Mouse (Mus musculus) liver, adult 2 months (tissue): ENCODE measurements around the gene Slc5a4a.

Experiments used
- CTCF ChIP-seq: fragments of 200-500 bp; IDR thresholded peaks from 2 replicates; pipeline ENCODE4 v1.5.1; 2011; ENCODE audit warnings: low read depth, low read length, control low read depth
- POLR2A ChIP-seq: fragments of 200-500 bp; IDR thresholded peaks from 2 replicates; pipeline ENCODE4 v1.6.1; 2011; ENCODE audit warnings: low read length, control low read depth; ENCODE audit not compliant: insufficient read depth; ENCODE audit errors: extremely low read depth

GRCm38 (mm10) chr10:76218240-76218639 is 71.0 kb downstream of the Slc5a4a start:
- TF ChIP-seq POLR2A (no peak), CTCF (no peak)
